Mouse (Mus musculus) CH12F3 (cell line): Measurements from ENCODE around the gene Ssh1.

ENCODE experiments used
- in situ Hi-C: fragments of 300-500 bp; cut with MboI; formaldehyde crosslinking; loops from 2 replicates; pipeline ENCODE4 v1.14.3; 2020; ENCODE audit warnings: low sequenced_read_pairs

The Ssh1 gene

GRCm38 (mm10) chr5:113993487-113994465, at the start of gene Ssh1:
Gene Ssh1 (minus strand): TSS chr5:113993894.
- in situ Hi-C loops = no loop called here

GRCm38 (mm10) chr5:114041327-114041930, 47.7 kb upstream of the Ssh1 start:
- in situ Hi-C loops = loop anchor here (10.0 kb wide), 1 partner anchor 187 kb away; no protein-coding TSS in a partner anchor

GRCm38 (mm10) chr5:114040911-114041310, 47.2 kb upstream of the Ssh1 start:
- in situ Hi-C loops = loop anchor here (10.0 kb wide), 1 partner anchor 186 kb away; no protein-coding TSS in a partner anchor

GRCm38 (mm10) chr5:114040508-114040907, 46.8 kb upstream of the Ssh1 start:
- in situ Hi-C loops = loop anchor here (10.0 kb wide), 1 partner anchor 186 kb away; no protein-coding TSS in a partner anchor

GRCm38 (mm10) chr5:114035111-114035510, 41.4 kb upstream of the Ssh1 start:
- in situ Hi-C loops = no loop called here

GRCm38 (mm10) chr5:114034393-114034792, 40.7 kb upstream of the Ssh1 start:
- in situ Hi-C loops = no loop called here

- in situ Hi-C loops = no loop called here
Observed at GRCm38 (mm10) chr5:114032161-114032763, 38.6 kb upstream of the Ssh1 start.

- in situ Hi-C loops = no loop called here
Observed at GRCm38 (mm10) chr5:114030652-114031051, 37.0 kb upstream of the Ssh1 start.

- in situ Hi-C loops = no loop called here
Observed at GRCm38 (mm10) chr5:114028111-114028510, 34.4 kb upstream of the Ssh1 start.

- in situ Hi-C loops = no loop called here
Observed at GRCm38 (mm10) chr5:114027217-114027944, 33.7 kb upstream of the Ssh1 start.

GRCm38 (mm10) chr5:114024885-114025284, 31.2 kb upstream of the Ssh1 start:
- in situ Hi-C loops = no loop called here

- in situ Hi-C loops = no loop called here
Observed at GRCm38 (mm10) chr5:114024390-114024789, 30.7 kb upstream of the Ssh1 start.

GRCm38 (mm10) chr5:114015121-114015520, 21.4 kb upstream of the Ssh1 start:
- in situ Hi-C loops = no loop called here

GRCm38 (mm10) chr5:114009049-114009448, 15.4 kb upstream of the Ssh1 start:
- in situ Hi-C loops = no loop called here

GRCm38 (mm10) chr5:114007753-114008453, 14.2 kb upstream of the Ssh1 start:
- in situ Hi-C loops = no loop called here

- in situ Hi-C loops = no loop called here
Observed at GRCm38 (mm10) chr5:114006974-114007373, 13.3 kb upstream of the Ssh1 start.

- in situ Hi-C loops = no loop called here
Observed at GRCm38 (mm10) chr5:114005100-114005499, 11.4 kb upstream of the Ssh1 start.

GRCm38 (mm10) chr5:114004573-114004972, 10.9 kb upstream of the Ssh1 start:
- in situ Hi-C loops = no loop called here

GRCm38 (mm10) chr5:114003542-114003941, 9.8 kb upstream of the Ssh1 start, which contains the start of gene Dao:
Gene Dao (plus strand): TSS chr5:114003703.
- in situ Hi-C loops = no loop called here

GRCm38 (mm10) chr5:113999382-113999781, 5.7 kb upstream of the Ssh1 start:
- in situ Hi-C loops = no loop called here
